ENCODE assay signal across 14 mouse cellular contexts in genomic region chr10:34233931-34234745, GRCm38 (mm10). TPM values are rescaled to one million over a fixed set of nuclear protein-coding genes. Genes with fewer than 3 reads are reported as not detected.
DNase-seq lines count a peak whose midpoint lies in the region; ATAC-seq and TF ChIP-seq lines count a peak whose summit lies in the region.
"Had no signal": no experiment of that assay in that cellular context is flagged by ENCODE, and none has a peak within 500 bp of the region (broad histone marks: within the 10 kb centered on the region; RNA-seq: fewer than 3 reads in every experiment).

No protein-coding gene starts in this region.

- no peak overlapping the region for H3K27ac ChIP-seq in layer of hippocampus, adult 2 months
- H3K27ac ChIP-seq in hindbrain, embryonic 10.5 days, result no peak overlapping the region
- H3K27ac ChIP-seq: embryonic facial prominence, embryonic 12.5 days; limb, embryonic 13.5 days had no signal

- peak; percentile 76 for ATAC-seq in CD4-positive, CD25-positive, alpha-beta regulatory T cell, adult 4 months
- ATAC-seq: intestine, embryonic 16.5 days; midbrain, embryonic 16.5 days had no signal

- H3K36me3 ChIP-seq in hindbrain, embryonic 10.5 days, result no peaks in the 10 kb centered on the region
- H3K36me3 ChIP-seq: embryonic facial prominence, embryonic 12.5 days; limb, embryonic 13.5 days had no signal

- H3K9me3 ChIP-seq in hindbrain, embryonic 10.5 days, result no peaks in the 10 kb centered on the region
- H3K9me3 ChIP-seq: embryonic facial prominence, embryonic 12.5 days; limb, embryonic 13.5 days had no signal

- H3K27me3 ChIP-seq in hindbrain, embryonic 10.5 days (ENCODE audit: insufficient read depth, poor library complexity, severe bottlenecking), result no peaks in the 10 kb centered on the region
- H3K27me3 ChIP-seq: embryonic facial prominence, embryonic 12.5 days; limb, embryonic 13.5 days had no signal

- no peak for DNase-seq in layer of hippocampus, adult 2 months (ENCODE audit: low spot score in 2 of 2)
- no peak for DNase-seq in layer of hippocampus, adult 18-20 months (ENCODE audit: low spot score in 2 of 2)
- peak; percentile 100 for DNase-seq in R1 (ENCODE audit: low read depth, low spot score)
- peak; percentile 45 for DNase-seq in induced T-regulatory cell, adult 2 months (ENCODE audit: low read depth)
- no peak for DNase-seq in adrenal gland, adult 18-20 months (ENCODE audit: low spot score in 2 of 2)
- no peak for DNase-seq in layer of hippocampus, postnatal 10 days (ENCODE audit: low spot score in 2 of 2)
- no peak for DNase-seq in hindbrain, embryonic 10.5 days (ENCODE audit: low spot score)
- DNase-seq: adrenal gland, postnatal 14 days; gastrocnemius, postnatal 25 days had no signal

- no peak overlapping the region for H3K4me3 ChIP-seq in layer of hippocampus, adult 2 months
- no peak overlapping the region for H3K4me3 ChIP-seq in hindbrain, embryonic 10.5 days
- H3K4me3 ChIP-seq: embryonic facial prominence, embryonic 12.5 days; limb, embryonic 13.5 days had no signal

- peak; percentile 57 for TF ChIP-seq CTCF in layer of hippocampus, adult 2 months (conservative IDR thresholded peaks at IDR 0.05)

- H3K4me1 ChIP-seq in hindbrain, embryonic 10.5 days (replicated peaks), result peaks cover 12% of the 10 kb centered on the region; the same call in 1 of the 2 replicates
- H3K4me1 ChIP-seq: embryonic facial prominence, embryonic 12.5 days; limb, embryonic 13.5 days had no signal

- WGBS in hindbrain, embryonic 10.5 days, result 21% methylated on average over 2 of the region's 2 CpGs

RNA-seq across cellular contexts. Expression of gene Dse, which starts 26.6 kb away (rescaled TPM):
- 1 to 10 TPM; 6.2 to 7.3 TPM for total RNA-seq in layer of hippocampus, adult 2 months (2021)
- total RNA-seq in layer of hippocampus, adult 18-20 months (2021), result 1 to 10 TPM; 4.9 to 5.6 TPM
- polyA plus RNA-seq in CD4-positive, CD25-positive, alpha-beta regulatory T cell, adult 4 months (2017; shearing (Covaris generic)), result 1 to 10 TPM; 1.3 to 2.0 TPM
- 1 to 10 TPM; 8.6 to 9.8 TPM for total RNA-seq in adrenal gland, adult 18-20 months (2021)
- 1 to 10 TPM; 9.4 to 9.6 TPM for total RNA-seq in layer of hippocampus, postnatal 10 days (2021)
- 18.4 and 25.1 TPM in 2 replicates for polyA plus RNA-seq in hindbrain, embryonic 10.5 days (2016; fragmentation: Nextera tagmentation; extraction: Ambion mirVana)

RNA-seq across cellular contexts. Expression of gene Tspyl1, which starts 47.9 kb away (rescaled TPM):
- 100 to 1,000 TPM; 163 to 172 TPM for total RNA-seq in layer of hippocampus, adult 2 months (2021)
- 100 to 1,000 TPM; 177 to 179 TPM for total RNA-seq in layer of hippocampus, adult 18-20 months (2021)
- 10 to 100 TPM; 30.1 to 35.5 TPM for polyA plus RNA-seq in CD4-positive, CD25-positive, alpha-beta regulatory T cell, adult 4 months (2017; shearing (Covaris generic))
- total RNA-seq in adrenal gland, adult 18-20 months (2021), result 10 to 100 TPM; 60.8 to 65.3 TPM
- total RNA-seq in layer of hippocampus, postnatal 10 days (2021), result 100 to 1,000 TPM in 1 of 2 experiments, 10 to 100 TPM in 1; 97.2 to 102 TPM
- 70.1 and 83.3 TPM in 2 replicates for polyA plus RNA-seq in hindbrain, embryonic 10.5 days (2016; fragmentation: Nextera tagmentation; extraction: Ambion mirVana)

Comparison
In these comparisons a context has a peak if more than half of its experiments do, and no peak if none do; other contexts are left out.
1. DNase-seq: peak in R1 (single experiment) and induced T-regulatory cell, adult 2 months (single experiment); none in layer of hippocampus, adult 2 months (0 of 2), layer of hippocampus, adult 18-20 months (0 of 2), adrenal gland, adult 18-20 months (0 of 2), layer of hippocampus, postnatal 10 days (0 of 2) and hindbrain, embryonic 10.5 days (single experiment).